Mouse (Mus musculus) ES-E14 (cell line): ENCODE results near the gene Lrrc73. TPM values are rescaled to one million over a fixed set of nuclear protein-coding genes. Genes with fewer than 3 reads are reported as not detected.
A peak's percentile ranks its signal among the peaks of the same experiment; 100 is the strongest.

Experiments used
- DNase-seq: peaks from one replicate; pipeline ENCODE4 v3.0.0-alpha.2; 2013; ENCODE audit warnings: low read depth, low spot score
- H3K27ac ChIP-seq: 2 replicates; pipeline ENCODE4 v1.5.1; 2012; ENCODE audit warnings: low read depth, mild to moderate bottlenecking, low read length, moderate library complexity, mixed read lengths; ENCODE audit not compliant: poor library complexity, insufficient read depth, severe bottlenecking
- H3K36me3 ChIP-seq: 2 replicates; pipeline ENCODE4 v1.6.1; 2012; ENCODE audit warnings: mild to moderate bottlenecking, low read length, moderate library complexity, mixed read lengths; ENCODE audit not compliant: control insufficient read depth, poor library complexity, insufficient read depth, severe bottlenecking
- H3K4me1 ChIP-seq, 2 experiments: fragments of 150-350 bp in 1 of 2; sonication (generic) in 1 of 2; 2 replicates each; pipeline ENCODE4 v1.6.1; 2012; ENCODE audit warnings: low read length in 2 of 2, mild to moderate bottlenecking in 1 of 2, mixed read lengths in 1 of 2; ENCODE audit not compliant: control insufficient read depth in 2 of 2, insufficient read depth in 2 of 2, poor library complexity in 1 of 2
- H3K4me3 ChIP-seq, 2 experiments: fragments of 150-350 bp in 1 of 2; sonication (generic) in 1 of 2; 2 replicates each; pipeline ENCODE4 v1.5.1; 2012; ENCODE audit warnings: low read length in 2 of 2, low read depth in 1 of 2, mild to moderate bottlenecking in 1 of 2, mixed read lengths in 1 of 2; ENCODE audit not compliant: insufficient read depth in 1 of 2, poor library complexity in 1 of 2, severe bottlenecking in 1 of 2
- H3K9ac ChIP-seq: 2 replicates; pipeline ENCODE4 v1.6.1; 2012; ENCODE audit warnings: low read depth, mild to moderate bottlenecking, low read length, mixed read lengths; ENCODE audit not compliant: poor library complexity, insufficient read depth, severe bottlenecking
- H3K9me3 ChIP-seq: fragments of 150-350 bp; sonication (generic); 2 replicates; pipeline ENCODE4 v1.6.1; 2012; ENCODE audit warnings: low read depth, mild to moderate bottlenecking, low read length; ENCODE audit not compliant: control insufficient read depth, insufficient read depth
- CHD2 ChIP-seq: IDR thresholded peaks from 2 replicates; pipeline ENCODE4 v1.6.1; 2014; ENCODE audit warnings: mild to moderate bottlenecking, low read depth, low read length, inconsistent platforms
- HCFC1 ChIP-seq: IDR thresholded peaks from 2 replicates; pipeline ENCODE4 v1.6.1; 2012; ENCODE audit warnings: low read length, inconsistent platforms, borderline replicate concordance; ENCODE audit not compliant: insufficient read depth
- MAFK ChIP-seq: IDR thresholded peaks from 2 replicates; pipeline ENCODE4 v1.6.1; 2014; ENCODE audit warnings: mild to moderate bottlenecking, low read depth, low read length, inconsistent platforms; ENCODE audit not compliant: insufficient read depth
- ZC3H11A ChIP-seq: IDR thresholded peaks from 2 replicates; pipeline ENCODE4 v1.6.1; 2012; ENCODE audit warnings: low read depth, mild to moderate bottlenecking, inconsistent platforms, low read length, borderline replicate concordance
- ZNF384 ChIP-seq: IDR thresholded peaks from 2 replicates; pipeline ENCODE4 v1.6.1; 2012; ENCODE audit warnings: low read depth, low read length, inconsistent platforms
- in situ Hi-C, 2 experiments: fragments of 600-800 bp; cut with MboI; formaldehyde crosslinking; loops; one replicate each; pipeline ENCODE4 v1.15.1; 2025; ENCODE audit warnings: low sequenced_read_pairs in 2 of 2, inconsistent platforms in 1 of 2; ENCODE audit not compliant: unreplicated experiment in 2 of 2
- total RNA-seq: library from RNA; depleted of rRNA; stranded (reverse); fragments of 300-350 nt; gene quantifications from 2 replicates; pipeline ENCODE4 v1.2.3, GENCODE M21; 2012; rRNA removed

Lrrc73 gene
- 1.3 TPM in 2 replicates for total RNA-seq

GRCm38 (mm10) chr17:46253452-46254084, at the start of gene Lrrc73:
TSS of gene Lrrc73 (plus strand) at chr17:46253531.
- no peaks in the 10 kb centered on the region for H3K9me3 ChIP-seq
- peak within 1 kb of the TSS; percentile 63 for H3K9ac ChIP-seq
- in situ Hi-C loops, result no loop called here
- peak; percentile 69 for DNase-seq
- peaks cover 0 to 14% of the 10 kb centered on the region in 2 experiments; a peak in 2 of 4 replicates for H3K4me1 ChIP-seq
- TF ChIP-seq CHD2 (no peak), ZC3H11A (no peak)
- peak within 1 kb of the TSS; percentile 66 to 68 for H3K4me3 ChIP-seq
- no peak within 1 kb of the TSS for H3K27ac ChIP-seq
- H3K36me3 ChIP-seq, result peaks cover 36% of the 10 kb centered on the region

- H3K4me1 ChIP-seq, result peaks cover 0 to 2% of the 10 kb centered on the region in 2 experiments; a peak in 2 of 4 replicates
- DNase-seq, result no peak
- no peak for TF ChIP-seq ZNF384
- no peak for TF ChIP-seq CHD2
- TF ChIP-seq HCFC1, result no peak
- TF ChIP-seq ZC3H11A, result no peak
- no peak for TF ChIP-seq MAFK
- H3K9me3 ChIP-seq, result no peaks in the 10 kb centered on the region
- H3K27ac ChIP-seq, result no peak overlapping the region
- H3K4me3 ChIP-seq, result no peak overlapping the region
- in situ Hi-C loops, result loop anchor here in 1 of 2 experiments (25.0 kb wide), 1 partner anchor 794 kb away; no protein-coding TSS in a partner anchor
- H3K36me3 ChIP-seq, result peaks cover 34% of the 10 kb centered on the region
- no peak overlapping the region for H3K9ac ChIP-seq
Measured at GRCm38 (mm10) chr17:46206676-46207075, 46.7 kb upstream of the Lrrc73 start.

GRCm38 (mm10) chr17:46210550-46210949, 42.8 kb upstream of the Lrrc73 start:
- no peak for TF ChIP-seq CHD2
- H3K9me3 ChIP-seq, result no peaks in the 10 kb centered on the region
- H3K27ac ChIP-seq, result no peak overlapping the region
- DNase-seq, result no peak
- no peak overlapping the region for H3K4me3 ChIP-seq
- H3K36me3 ChIP-seq, result peaks cover 52% of the 10 kb centered on the region
- in situ Hi-C loops, result loop anchor here in 1 of 2 experiments (25.0 kb wide), 1 partner anchor 798 kb away; no protein-coding TSS in a partner anchor
- H3K9ac ChIP-seq, result no peak overlapping the region
- H3K4me1 ChIP-seq, result no peaks in the 10 kb centered on the region

GRCm38 (mm10) chr17:46221601-46222000, 31.7 kb upstream of the Lrrc73 start:
- H3K36me3 ChIP-seq, result peaks cover 68% of the 10 kb centered on the region
- TF ChIP-seq ZNF384, result no peak
- H3K27ac ChIP-seq, result no peak overlapping the region
- no peak for DNase-seq
- in situ Hi-C loops, result loop anchor here in 1 of 2 experiments (25.0 kb wide), 1 partner anchor 809 kb away; no protein-coding TSS in a partner anchor
- H3K9me3 ChIP-seq, result no peaks in the 10 kb centered on the region
- no peak overlapping the region for H3K4me3 ChIP-seq
- no peaks in the 10 kb centered on the region for H3K4me1 ChIP-seq
- no peak overlapping the region for H3K9ac ChIP-seq

GRCm38 (mm10) chr17:46227576-46227975, 25.8 kb upstream of the Lrrc73 start:
- Histone ChIP-seq H3K9ac (no peak overlapping the region), H3K9me3 (no peaks in the 10 kb centered on the region), H3K27ac (no peak overlapping the region), H3K4me1 (no peaks in the 10 kb centered on the region), H3K4me3 (no peak overlapping the region), H3K36me3 (peaks cover 69% of the 10 kb centered on the region)
- in situ Hi-C loops, result no loop called here
- DNase-seq, result no peak
- TF ChIP-seq MAFK (no peak), ZC3H11A (no peak)
